Mouse (Mus musculus): ENCODE data around the gene Cul4a. TPM values are rescaled to one million over a fixed set of nuclear protein-coding genes. Genes with fewer than 3 reads are reported as not detected.
"Not testable (repeated sequence)": the region's sequence is repeated elsewhere in the genome, so short reads cannot be mapped to it uniquely, and the experiment has no call there.

The Cul4a gene
- 100 to 1,000 TPM; 108 to 166 TPM for total RNA-seq (2021)
- long read RNA-seq, experiment 1, transcript Cul4a-201 (20 exons, 3,728 nt), result major isoform, 136 of 173 reads
- long read RNA-seq, experiment 1, partial matches to known transcripts, result 20 of 173 reads
- long read RNA-seq, experiment 1, other reads (novel, unspliced or antisense), result 17 of 173 reads
- long read RNA-seq, experiment 2, transcript Cul4a-201 (20 exons, 3,728 nt), result major isoform, 35 of 46 reads
- long read RNA-seq, experiment 2, partial matches to known transcripts, result 7 of 46 reads
- long read RNA-seq, experiment 2, other reads (novel, unspliced or antisense), result 3 of 46 reads

- peak; percentile 97 to 98 for DNase-seq
Measured at GRCm38 (mm10) chr8:13105087-13105881, at the start of gene Cul4a, which contains the start of gene Pcid2. Gene Cul4a, plus strand, starts transcription at chr8:13105621. Gene Pcid2, minus strand, starts transcription at chr8:13105459.

GRCm38 (mm10) chr8:13057351-13057750 lies 48.1 kb upstream of the Cul4a start:
- no peak for DNase-seq

- no peak for DNase-seq
Measured at GRCm38 (mm10) chr8:13060441-13061150, 44.8 kb upstream of the Cul4a start, which contains the start of gene Proz. Gene Proz, plus strand, starts transcription at chr8:13060914.

GRCm38 (mm10) chr8:13063112-13063511 lies 42.3 kb upstream of the Cul4a start:
- DNase-seq, result no peak

GRCm38 (mm10) chr8:13073255-13073654 lies 32.2 kb upstream of the Cul4a start:
- DNase-seq, result no peak

GRCm38 (mm10) chr8:13075044-13075443 lies 30.4 kb upstream of the Cul4a start:
- DNase-seq, result no peak

GRCm38 (mm10) chr8:13075579-13075978 lies 29.8 kb upstream of the Cul4a start:
- not testable (repeated sequence) for DNase-seq

GRCm38 (mm10) chr8:13077542-13077941 lies 27.9 kb upstream of the Cul4a start:
- no peak for DNase-seq

GRCm38 (mm10) chr8:13104691-13105086 lies 732 bp upstream of the Cul4a start:
- DNase-seq, result peak; percentile 92

GRCm38 (mm10) chr8:13105908-13106551 lies 609 bp downstream of the Cul4a start:
- DNase-seq, result peak; percentile 58 to 67

- DNase-seq, result no peak
Measured at GRCm38 (mm10) chr8:13107990-13108638, 2.7 kb downstream of the Cul4a start.

GRCm38 (mm10) chr8:13108967-13109366 lies 3.5 kb downstream of the Cul4a start:
- peak; percentile 30 to 57 for DNase-seq

GRCm38 (mm10) chr8:13109416-13109960 lies 4.1 kb downstream of the Cul4a start:
- DNase-seq, result peak; percentile 52 to 60

GRCm38 (mm10) chr8:13111917-13112316 lies 6.5 kb downstream of the Cul4a start:
- no peak for DNase-seq

- no peak for DNase-seq
Measured at GRCm38 (mm10) chr8:13113232-13113631, 7.8 kb downstream of the Cul4a start.

GRCm38 (mm10) chr8:13117096-13117495 lies 11.7 kb downstream of the Cul4a start:
- peak; percentile 85 to 86 for DNase-seq

GRCm38 (mm10) chr8:13118516-13118915 lies 13.1 kb downstream of the Cul4a start:
- DNase-seq, result no peak

- no peak for DNase-seq
Measured at GRCm38 (mm10) chr8:13120882-13121665, 15.7 kb downstream of the Cul4a start.

- DNase-seq, result no peak
Measured at GRCm38 (mm10) chr8:13122887-13123421, 17.5 kb downstream of the Cul4a start.

- DNase-seq, result no peak
Measured at GRCm38 (mm10) chr8:13124897-13125296, 19.5 kb downstream of the Cul4a start.

All from adrenal gland, postnatal 36 days (tissue).